Mouse (Mus musculus): Measurements from ENCODE around the gene Prkra.

Prkra gene

GRCm38 (mm10) chr2:76585090-76585489 is 62.7 kb downstream of the Prkra start:
- no peaks in the 10 kb centered on the region for H3K27me3 ChIP-seq (ENCODE audit: insufficient read depth, low read length)
- H3K9me3 ChIP-seq (ENCODE audit: low read length), result peaks cover 25% of the 10 kb centered on the region
- TF ChIP-seq NANOG (IDR thresholded peaks at IDR 0.05; ENCODE audit: borderline replicate concordance, low read length) (no peak), CTCF (conservative IDR thresholded peaks at IDR 0.05; ENCODE audit: low read length) (peak; percentile 19; the same call in 1 of the 2 replicates)
- no peaks in the 10 kb centered on the region for H3K4me1 ChIP-seq (replicated peaks; ENCODE audit: low read depth, low read length)
- H3K4me3 ChIP-seq (replicated peaks; ENCODE audit: low read length), result no peak overlapping the region
- no peaks in the 10 kb centered on the region for H3K36me3 ChIP-seq (ENCODE audit: insufficient read depth, low read length)
